Mouse (Mus musculus) T-helper 2 cell (primary cell): ENCODE measurements at regions not wholly inside any gene's neighbourhood (a gene's known extent, or its start where the extent isn't known, plus 50 kb on each side); places are given as distances from the start of the nearest gene placed in this dataset.

Experiments
- in situ Hi-C: fragments of 300-600 bp; cut with MboI, MseI; formaldehyde crosslinking; loops from one replicate; pipeline ENCODE4 v1.15.1; 2025; ENCODE audit warnings: high pct_unique_total_duplicates

GRCm38 (mm10) chr12:107831400-107832128 is 171.8 kb downstream of the Bcl11b start:
- in situ Hi-C loops: no loop called here

- in situ Hi-C loops: no loop called here
Measured at GRCm38 (mm10) chr12:107833001-107833400, 170.4 kb downstream of the Bcl11b start.

GRCm38 (mm10) chr12:107834512-107834911 is 168.9 kb downstream of the Bcl11b start:
- in situ Hi-C loops: no loop called here

GRCm38 (mm10) chr12:107837741-107838140 is 165.7 kb downstream of the Bcl11b start:
- in situ Hi-C loops: no loop called here

- in situ Hi-C loops: no loop called here
Measured at GRCm38 (mm10) chr12:107844631-107845030, 158.8 kb downstream of the Bcl11b start.

- in situ Hi-C loops: no loop called here
Measured at GRCm38 (mm10) chr12:107850591-107850990, 152.8 kb downstream of the Bcl11b start.

- in situ Hi-C loops: no loop called here
Measured at GRCm38 (mm10) chr12:107852921-107853320, 150.5 kb downstream of the Bcl11b start.

- in situ Hi-C loops: no loop called here
Measured at GRCm38 (mm10) chr12:107855547-107855946, 147.9 kb downstream of the Bcl11b start.

- in situ Hi-C loops: no loop called here
Measured at GRCm38 (mm10) chr12:107856421-107857043, 146.9 kb downstream of the Bcl11b start.

GRCm38 (mm10) chr12:107858536-107859280 is 144.7 kb downstream of the Bcl11b start:
- in situ Hi-C loops: no loop called here

GRCm38 (mm10) chr12:107859750-107860149 is 143.7 kb downstream of the Bcl11b start:
- in situ Hi-C loops: no loop called here

GRCm38 (mm10) chr12:107860358-107860757 is 143.0 kb downstream of the Bcl11b start:
- in situ Hi-C loops: no loop called here
